ENCODE assay signal across 10 mouse cellular contexts in genomic region chr5:33297164-33297563, GRCm38 (mm10). TPM values are rescaled to one million over a fixed set of nuclear protein-coding genes. Genes with fewer than 3 reads are reported as not detected.
DNase-seq lines count a peak whose midpoint lies in the region; ATAC-seq and TF ChIP-seq lines count a peak whose summit lies in the region.
"Had no signal": no experiment of that assay in that cellular context is flagged by ENCODE, and none has a peak within 500 bp of the region (broad histone marks: within the 10 kb centered on the region; RNA-seq: fewer than 3 reads in every experiment).

No protein-coding gene starts in this region.

- peak; percentile 7 to 35 for DNase-seq in cerebellum, postnatal 36 days
- DNase-seq in cerebellum, postnatal 4 days (ENCODE audit: low spot score in 2 of 2) = no peak
- DNase-seq in midbrain, postnatal 0 days (ENCODE audit: low spot score) = no peak
- DNase-seq in urinary bladder, postnatal 36 days (ENCODE audit: low spot score in 2 of 2) = no peak
- no peak for DNase-seq in right cerebral cortex, adult 2 months (ENCODE audit: low spot score in 2 of 2)
- DNase-seq: midbrain, embryonic 14.5 days had no signal

- no peaks in the 10 kb centered on the region for H3K36me3 ChIP-seq in midbrain, postnatal 0 days (ENCODE audit: insufficient read depth, low read length)
- H3K36me3 ChIP-seq in midbrain, embryonic 13.5 days = no peaks in the 10 kb centered on the region
- H3K36me3 ChIP-seq in small intestine, adult 2 months (ENCODE audit: control insufficient read depth, insufficient read depth, low read length) = no peaks in the 10 kb centered on the region
- H3K36me3 ChIP-seq: intestine, embryonic 15.5 days had no signal

- H3K9ac ChIP-seq in midbrain, postnatal 0 days (replicated peaks; ENCODE audit: low read length, poor library complexity, severe bottlenecking) = no peak overlapping the region
- H3K9ac ChIP-seq in midbrain, embryonic 13.5 days (replicated peaks) = no peak overlapping the region
- H3K9ac ChIP-seq: intestine, embryonic 15.5 days had no signal

- WGBS in midbrain, postnatal 0 days = 71% methylated on average over 6 of the region's 6 CpGs
- 69% methylated on average over 6 of the region's 6 CpGs for WGBS in midbrain, embryonic 13.5 days
- 72% methylated on average over 6 of the region's 6 CpGs for WGBS in small intestine, adult 2 months

- no peak for ATAC-seq in midbrain, postnatal 0 days (ENCODE audit: low FRiP score)
- ATAC-seq in midbrain, embryonic 13.5 days = no peak
- peak; percentile 67; the same call in 1 of the 2 replicates for ATAC-seq in erythroid progenitor cell, adult 5-6 weeks (replicated peaks; ENCODE audit: low FRiP score, poor library complexity, severe bottlenecking)
- ATAC-seq: intestine, embryonic 15.5 days had no signal

- no peak overlapping the region for H3K4me3 ChIP-seq in midbrain, postnatal 0 days (ENCODE audit: low read depth, low read length)
- no peak overlapping the region for H3K4me3 ChIP-seq in midbrain, embryonic 13.5 days (replicated peaks)
- no peak overlapping the region for H3K4me3 ChIP-seq in small intestine, adult 2 months (ENCODE audit: low read depth, low read length)
- H3K4me3 ChIP-seq: intestine, embryonic 15.5 days had no signal

- peak; percentile 44 for TF ChIP-seq CTCF in midbrain, postnatal 0 days (IDR thresholded peaks at IDR 0.05)
- TF ChIP-seq CTCF in small intestine, adult 2 months (IDR thresholded peaks at IDR 0.05; ENCODE audit: extremely low read depth, insufficient read length, insufficient replicate concordance, low read depth, low read length) = peak; percentile 57; the same call in 1 of the 2 replicates

- no peaks in the 10 kb centered on the region for H3K9me3 ChIP-seq in midbrain, postnatal 0 days (ENCODE audit: low read length)
- no peaks in the 10 kb centered on the region for H3K9me3 ChIP-seq in midbrain, embryonic 13.5 days
- H3K9me3 ChIP-seq: intestine, embryonic 15.5 days had no signal

- H3K27ac ChIP-seq in midbrain, postnatal 0 days (ENCODE audit: low read depth, low read length) = no peak overlapping the region
- no peak overlapping the region for H3K27ac ChIP-seq in midbrain, embryonic 13.5 days
- H3K27ac ChIP-seq in small intestine, adult 2 months (ENCODE audit: insufficient read depth, low read depth, low read length) = no peak overlapping the region
- H3K27ac ChIP-seq: intestine, embryonic 15.5 days had no signal

- no peak for TF ChIP-seq POLR2A in small intestine, adult 2 months (IDR thresholded peaks at IDR 0.05; ENCODE audit: low read depth, low read length)

- no peak overlapping the region for H3K4me2 ChIP-seq in midbrain, postnatal 0 days (ENCODE audit: low read depth, low read length, poor library complexity, severe bottlenecking)
- H3K4me2 ChIP-seq in midbrain, embryonic 13.5 days (replicated peaks) = no peak overlapping the region
- H3K4me2 ChIP-seq: intestine, embryonic 15.5 days had no signal

- no peaks in the 10 kb centered on the region for H3K4me1 ChIP-seq in midbrain, postnatal 0 days (ENCODE audit: insufficient read depth, low read length)
- H3K4me1 ChIP-seq in midbrain, embryonic 13.5 days (replicated peaks) = no peaks in the 10 kb centered on the region
- H3K4me1 ChIP-seq in small intestine, adult 2 months (ENCODE audit: control insufficient read depth, insufficient read depth, insufficient read length, low read length) = no peaks in the 10 kb centered on the region
- H3K4me1 ChIP-seq: intestine, embryonic 15.5 days had no signal

- H3K27me3 ChIP-seq in midbrain, postnatal 0 days (ENCODE audit: insufficient read depth, low read length) = no peaks in the 10 kb centered on the region
- H3K27me3 ChIP-seq in midbrain, embryonic 13.5 days = no peaks in the 10 kb centered on the region
- H3K27me3 ChIP-seq in small intestine, adult 2 months (ENCODE audit: control insufficient read depth, insufficient read depth, low read length) = no peaks in the 10 kb centered on the region
- H3K27me3 ChIP-seq: intestine, embryonic 15.5 days had no signal

RNA-seq across cellular contexts. Expression of gene Ctbp1, which starts 22.4 kb away (rescaled TPM):
- 415 and 418 TPM in 2 replicates for total RNA-seq in midbrain, postnatal 0 days (2014; rRNA removed)
- polyA plus RNA-seq in midbrain, postnatal 0 days (2015; fragmentation: Nextera tagmentation; extraction: Ambion mirVana) = 364 and 377 TPM in 2 replicates
- polyA plus RNA-seq in midbrain, embryonic 13.5 days (2015; fragmentation: Nextera tagmentation; extraction: Ambion mirVana) = 527 and 571 TPM in 2 replicates
- 195 and 222 TPM in 2 replicates for total RNA-seq in erythroid progenitor cell, adult 5-6 weeks (2015; ENCODE audit: low replicate concordance)
- 172 and 302 TPM in 2 replicates for total RNA-seq in erythroid progenitor cell, adult 5-6 weeks (2017; ENCODE audit: low replicate concordance)
- polyA plus RNA-seq in small intestine, adult 2 months (2012; rRNA removed) = 154 and 390 TPM in 2 replicates

RNA-seq across cellular contexts. Expression of gene Maea, which starts 38.1 kb away (rescaled TPM):
- total RNA-seq in midbrain, postnatal 0 days (2014; rRNA removed) = 136 and 137 TPM in 2 replicates
- 122 and 129 TPM in 2 replicates for polyA plus RNA-seq in midbrain, postnatal 0 days (2015; fragmentation: Nextera tagmentation; extraction: Ambion mirVana)
- polyA plus RNA-seq in midbrain, embryonic 13.5 days (2015; fragmentation: Nextera tagmentation; extraction: Ambion mirVana) = 138 and 146 TPM in 2 replicates
- 19.7 and 33.2 TPM in 2 replicates for total RNA-seq in erythroid progenitor cell, adult 5-6 weeks (2015; ENCODE audit: low replicate concordance)
- total RNA-seq in erythroid progenitor cell, adult 5-6 weeks (2017; ENCODE audit: low replicate concordance) = 69.8 and 71.5 TPM in 2 replicates
- 56.7 and 119 TPM in 2 replicates for polyA plus RNA-seq in small intestine, adult 2 months (2012; rRNA removed)

Comparison
In these comparisons a context has a peak if more than half of its experiments do, and no peak if none do; other contexts are left out.
1. DNase-seq: peak in cerebellum, postnatal 36 days (2 of 2); none in cerebellum, postnatal 4 days (0 of 2), midbrain, postnatal 0 days (single experiment), urinary bladder, postnatal 36 days (0 of 2) and right cerebral cortex, adult 2 months (0 of 2).